Mouse (Mus musculus) mesoderm, embryonic 11.5 days (tissue): ENCODE measurements at regions not wholly inside any gene's neighbourhood (a gene's known extent, or its start where the extent isn't known, plus 50 kb on each side); places are given as distances from the start of the nearest gene placed in this dataset.

Experiments
- DNase-seq: peaks from one replicate; pipeline ENCODE4 v3.0.0-alpha.2; 2012; ENCODE audit warnings: low read depth, low spot score

DNA sequence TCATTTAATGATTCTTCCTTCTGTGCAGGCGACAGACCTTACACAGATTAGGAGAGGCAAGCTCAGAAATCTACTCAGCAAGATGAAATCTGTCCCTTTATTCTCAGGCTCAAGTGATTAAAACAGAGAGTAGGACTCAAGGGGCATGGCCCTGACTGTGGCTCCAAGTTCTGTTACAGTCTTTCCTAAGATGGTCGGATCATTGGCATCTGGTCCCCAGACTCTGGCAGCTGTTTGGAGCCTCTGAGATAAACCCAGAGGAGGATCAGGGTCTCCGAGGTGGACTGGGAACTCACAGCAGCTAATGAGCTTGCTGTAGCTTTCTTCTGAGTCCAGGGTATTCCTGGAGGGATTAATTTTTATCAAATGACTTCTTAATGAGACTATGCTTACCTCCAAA lies 51.7 kb upstream of the Hs3st2 start:
- no peak for DNase-seq
